Mouse (Mus musculus) neural tube, embryonic 11.5 days (tissue): Measurements from ENCODE around the gene Gm20425. TPM values are rescaled to one million over a fixed set of nuclear protein-coding genes. Genes with fewer than 3 reads are reported as not detected.
"Not testable (repeated sequence)": the region's sequence is repeated elsewhere in the genome, so short reads cannot be mapped to it uniquely, and the experiment has no call there.

Source experiments
- ATAC-seq: fragments of 200-750 bp; cut with Nextera tagmentation; 2 replicates; pipeline ENCODE4 v1.8.0; 2017; ENCODE audit warnings: moderate number of reproducible peaks, mild to moderate bottlenecking, moderate TSS enrichment, moderate library complexity; ENCODE audit not compliant: insufficient read depth, low FRiP score, low TSS enrichment
- DNase-seq: peaks from one replicate; pipeline ENCODE4 v3.0.0-alpha.2; 2015; ENCODE audit warnings: low spot score
- H3K27ac ChIP-seq: fragments of 300-500 bp; sonication (generic); 2 replicates; pipeline ENCODE4 v1.5.1; 2014; ENCODE audit warnings: low read depth, mild to moderate bottlenecking, low read length
- H3K27me3 ChIP-seq: fragments of 300-500 bp; sonication (generic); 2 replicates; pipeline ENCODE4 v1.6.1; 2014; ENCODE audit warnings: mild to moderate bottlenecking, low read length, mixed read lengths; ENCODE audit not compliant: control insufficient read depth, insufficient read depth
- H3K36me3 ChIP-seq: fragments of 300-500 bp; sonication (generic); 2 replicates; pipeline ENCODE4 v1.6.1; 2014; ENCODE audit warnings: mild to moderate bottlenecking, low read length, moderate library complexity, mixed read lengths; ENCODE audit not compliant: control insufficient read depth, insufficient read depth
- H3K4me1 ChIP-seq: fragments of 300-500 bp; sonication (generic); 2 replicates; pipeline ENCODE4 v1.6.1; 2014; ENCODE audit warnings: low read length, mixed read lengths; ENCODE audit not compliant: control insufficient read depth, insufficient read depth
- H3K4me2 ChIP-seq: fragments of 300-500 bp; sonication (generic); 2 replicates; pipeline ENCODE4 v1.6.1; 2014; ENCODE audit warnings: low read depth, mild to moderate bottlenecking, moderate library complexity
- H3K4me3 ChIP-seq: fragments of 300-500 bp; sonication (generic); 2 replicates; pipeline ENCODE4 v1.5.1; 2014; ENCODE audit warnings: low read depth, low read length
- H3K9ac ChIP-seq: fragments of 300-500 bp; sonication (generic); 2 replicates; pipeline ENCODE4 v1.6.1; 2014; ENCODE audit warnings: mild to moderate bottlenecking, low read length
- H3K9me3 ChIP-seq: fragments of 300-500 bp; sonication (generic); 2 replicates; pipeline ENCODE4 v1.6.1; 2016; ENCODE audit warnings: low read length; ENCODE audit not compliant: control insufficient read depth
- WGBS: fragments of 180-500 bp; shearing (Covaris S2); extraction: QIAGEN DNeasy Blood & Tissue Kit; methylation state at CpG from one replicate; pipeline ENCODE4 v1.1.7; 2014; 5-methylcytosine and 5-hydroxymethylcytosine counted together
- polyA plus RNA-seq: library from polyadenylated mRNA; unstranded; fragments of >200 nt; fragmentation: Nextera tagmentation; extraction: Ambion mirVana; gene quantifications from 2 replicates; pipeline ENCODE4 v1.2.1, GENCODE M21; 2014

Gene Gm20425
- polyA plus RNA-seq, 1 experiment from 2014 or later, result not detected

DNA sequence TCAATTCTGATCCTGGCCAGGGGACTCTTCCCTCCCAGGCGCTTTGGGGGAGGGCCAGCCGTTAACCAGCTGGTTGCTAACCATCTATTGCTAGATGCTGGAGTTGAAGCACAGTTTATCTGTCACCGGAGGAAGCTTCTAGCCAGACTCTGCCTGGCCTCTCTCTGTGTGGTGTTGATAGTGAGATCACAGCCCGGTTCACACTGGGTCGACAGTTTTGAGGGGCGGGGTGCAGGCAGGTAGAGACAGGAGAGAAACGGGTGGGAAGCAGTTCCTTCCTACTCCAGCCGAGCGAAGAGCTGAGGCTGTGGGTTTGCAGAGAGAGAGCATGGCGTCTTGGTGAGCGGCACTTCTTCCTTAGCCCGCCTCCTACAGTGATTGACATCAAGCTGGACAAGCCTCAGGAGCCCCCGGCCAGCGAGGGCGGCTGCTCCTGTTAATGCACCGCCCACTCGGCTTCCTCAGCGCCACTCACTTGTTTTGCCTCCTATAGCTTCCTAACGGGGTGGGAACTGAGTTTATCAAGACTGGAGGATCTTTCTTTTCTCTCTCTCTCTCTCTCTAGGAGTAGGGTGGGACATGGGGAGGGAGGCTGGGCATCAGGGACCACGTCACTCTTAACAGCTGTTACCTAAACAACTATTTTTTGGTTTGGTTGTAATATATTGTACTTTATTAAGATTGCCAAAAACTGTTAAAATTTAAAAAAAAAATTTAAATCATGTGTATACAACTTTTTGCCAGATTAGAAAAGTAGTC lies 49.1 kb downstream of the Gm20425 start:
- ATAC-seq (peak; percentile 81), DNase-seq (peak; percentile 83)
- peak overlapping the region; percentile 53 for H3K9ac ChIP-seq
- no peaks in the 10 kb centered on the region; the same call in 1 of the 2 replicates for H3K36me3 ChIP-seq
- peak overlapping the region; percentile 52 for H3K4me2 ChIP-seq
- peak overlapping the region; percentile 26; the same call in 1 of the 2 replicates for H3K4me3 ChIP-seq
- H3K27me3 ChIP-seq, result no peaks in the 10 kb centered on the region
- H3K4me1 ChIP-seq, result peaks cover 4% of the 10 kb centered on the region; the same call in 1 of the 2 replicates
- no peak overlapping the region for H3K27ac ChIP-seq
- no peaks in the 10 kb centered on the region for H3K9me3 ChIP-seq
- 4% methylated on average over 20 of the region's 20 CpGs for WGBS

GRCm38 (mm10) chr9:103180303-103180702 lies 49.8 kb downstream of the Gm20425 start:
- no peak for ATAC-seq
- Histone ChIP-seq H3K36me3 (no peaks in the 10 kb centered on the region; the same call in 1 of the 2 replicates), H3K4me2 (peak overlapping the region; percentile 52; the same call in 1 of the 2 replicates), H3K27me3 (no peaks in the 10 kb centered on the region), H3K4me3 (no peak overlapping the region), H3K9ac (peak overlapping the region; percentile 53), H3K9me3 (no peaks in the 10 kb centered on the region), H3K4me1 (peaks cover 4% of the 10 kb centered on the region; the same call in 1 of the 2 replicates), H3K27ac (no peak overlapping the region)
- WGBS, result 64% methylated on average over 3 of the region's 3 CpGs
- peak; percentile 21 for DNase-seq

DNA sequence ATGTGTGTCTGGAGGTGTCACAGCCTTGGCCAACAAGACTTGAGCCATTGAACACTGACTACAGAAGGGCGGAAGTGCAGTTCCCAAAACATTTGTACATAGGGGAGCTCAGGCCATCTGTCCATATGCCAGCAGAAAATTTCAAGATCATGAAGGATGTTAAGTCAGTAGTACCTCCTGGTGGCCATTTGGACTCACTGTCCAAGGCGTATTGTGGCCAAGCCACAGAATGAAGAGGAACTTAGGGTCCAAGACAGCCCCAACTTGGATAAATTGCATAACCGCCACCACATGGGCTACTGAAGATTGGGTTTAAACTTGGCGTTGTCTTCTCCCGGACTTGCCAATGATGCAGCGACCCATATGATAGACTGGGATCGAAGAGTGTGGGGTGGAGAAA lies 54.4 kb downstream of the Gm20425 start:
- ATAC-seq (no peak), DNase-seq (no peak)
- Histone ChIP-seq H3K4me1 (peaks cover 4% of the 10 kb centered on the region; the same call in 1 of the 2 replicates), H3K4me3 (no peak overlapping the region), H3K27ac (no peak overlapping the region), H3K4me2 (no peak overlapping the region), H3K9me3 (no peaks in the 10 kb centered on the region), H3K27me3 (no peaks in the 10 kb centered on the region), H3K9ac (no peak overlapping the region), H3K36me3 (no peaks in the 10 kb centered on the region; the same call in 1 of the 2 replicates)
- WGBS, result 95% methylated on average over 7 of the region's 7 CpGs

GRCm38 (mm10) chr9:103174771-103175519 lies 55.2 kb downstream of the Gm20425 start:
- DNase-seq (no peak), ATAC-seq (no peak)
- no peaks in the 10 kb centered on the region for H3K27me3 ChIP-seq
- H3K9me3 ChIP-seq, result no peaks in the 10 kb centered on the region
- no peak overlapping the region for H3K9ac ChIP-seq
- no peaks in the 10 kb centered on the region; the same call in 1 of the 2 replicates for H3K36me3 ChIP-seq
- no peak overlapping the region for H3K4me3 ChIP-seq
- no peaks in the 10 kb centered on the region for H3K4me1 ChIP-seq
- H3K4me2 ChIP-seq, result no peak overlapping the region
- no peak overlapping the region for H3K27ac ChIP-seq
- WGBS, result 56% methylated on average over 6 of the region's 6 CpGs

DNA sequence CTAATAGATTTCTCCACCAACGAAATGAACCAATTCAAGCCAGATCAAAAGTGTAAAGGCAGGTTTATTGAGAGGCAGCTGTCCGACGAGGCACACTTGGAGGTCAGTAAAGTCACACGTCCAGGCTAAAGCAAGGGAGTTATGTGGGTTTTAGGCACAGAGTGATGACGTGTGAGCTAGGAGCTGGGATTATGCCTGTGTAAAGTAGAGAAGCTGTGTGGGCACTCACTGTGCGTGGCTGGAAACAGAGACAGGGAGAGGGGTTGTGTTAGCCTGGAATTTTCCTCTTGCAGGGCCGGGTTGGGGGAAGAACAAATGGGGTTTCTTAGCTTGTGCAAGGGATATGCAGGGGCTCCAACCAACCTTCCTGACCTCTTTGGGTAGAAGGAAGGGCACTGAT lies 61.3 kb downstream of the Gm20425 start:
- Histone ChIP-seq H3K9ac (no peak overlapping the region), H3K4me3 (no peak overlapping the region), H3K27me3 (no peaks in the 10 kb centered on the region), H3K36me3 (no peaks in the 10 kb centered on the region), H3K4me1 (no peaks in the 10 kb centered on the region), H3K9me3 (no peaks in the 10 kb centered on the region), H3K27ac (no peak overlapping the region), H3K4me2 (no peak overlapping the region)
- no peak for DNase-seq
- ATAC-seq, result no peak
- 64% methylated on average over 7 of the region's 7 CpGs for WGBS

- H3K27ac ChIP-seq, result no peak overlapping the region
- no peaks in the 10 kb centered on the region for H3K9me3 ChIP-seq
- DNase-seq (no peak), ATAC-seq (no peak)
- H3K4me3 ChIP-seq, result no peak overlapping the region
- no peaks in the 10 kb centered on the region for H3K27me3 ChIP-seq
- no peak overlapping the region for H3K9ac ChIP-seq
- H3K4me2 ChIP-seq, result no peak overlapping the region
- no peaks in the 10 kb centered on the region for H3K36me3 ChIP-seq
- no peaks in the 10 kb centered on the region for H3K4me1 ChIP-seq
- WGBS, result 67% methylated on average over 6 of the region's 6 CpGs
Measured at GRCm38 (mm10) chr9:103168046-103168445, 62.1 kb downstream of the Gm20425 start.

- WGBS, result 78% methylated on average over 15 of the region's 15 CpGs
- Histone ChIP-seq H3K4me3 (no peak overlapping the region), H3K4me2 (no peak overlapping the region), H3K4me1 (no peaks in the 10 kb centered on the region), H3K9ac (no peak overlapping the region), H3K27me3 (no peaks in the 10 kb centered on the region), H3K27ac (no peak overlapping the region), H3K9me3 (no peaks in the 10 kb centered on the region), H3K36me3 (no peaks in the 10 kb centered on the region)
- DNase-seq (no peak), ATAC-seq (no peak)
Measured at GRCm38 (mm10) chr9:103163806-103164205, 66.3 kb downstream of the Gm20425 start.

GRCm38 (mm10) chr9:103155158-103155557 lies 74.9 kb downstream of the Gm20425 start:
- ATAC-seq, H3K36me3 ChIP-seq, H3K4me3 ChIP-seq, H3K27me3 ChIP-seq, H3K27ac ChIP-seq, H3K4me2 ChIP-seq, H3K9ac ChIP-seq, H3K9me3 ChIP-seq, H3K4me1 ChIP-seq, DNase-seq: not testable (repeated sequence)
- 89% methylated on average over 7 of the region's 7 CpGs for WGBS
